Mouse (Mus musculus): ENCODE measurements around the gene Afg3l1. TPM values are rescaled to one million over a fixed set of nuclear protein-coding genes. Genes with fewer than 3 reads are reported as not detected.

The Afg3l1 gene
- polyA plus RNA-seq, 1 experiment from 2014 or later: 39.4 TPM

DNA sequence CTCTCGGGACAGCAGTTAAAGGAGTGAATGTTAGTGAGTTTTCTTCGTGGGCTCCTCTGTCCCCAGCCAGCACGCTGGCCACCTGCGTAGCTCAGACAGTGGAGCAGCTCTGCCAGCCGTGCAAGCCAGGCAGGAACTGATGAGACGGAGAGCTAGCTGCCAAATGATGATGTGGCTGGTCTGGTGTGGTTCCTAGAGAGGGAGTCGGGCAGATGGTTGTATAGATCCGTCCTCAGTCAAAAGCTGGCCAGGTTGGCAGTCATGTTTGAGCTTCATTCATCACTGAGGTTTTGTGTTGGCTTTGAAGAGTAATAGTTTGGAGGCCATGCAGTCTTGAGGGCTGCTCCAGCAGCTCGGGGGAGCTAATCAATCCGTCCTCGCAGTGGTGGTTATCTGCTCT is 21.3 kb downstream of the Afg3l1 start:
- ATAC-seq (ENCODE audit: insufficient read depth) (no peak), DNase-seq (no peak)
- no peak overlapping the region for H3K4me3 ChIP-seq (ENCODE audit: low read depth, low read length)
- 0 out of 2 replicates have a peak, but pooled peaks cover 3% of the 10 kb centered on the region for H3K9me3 ChIP-seq (ENCODE audit: low read depth, low read length)
- H3K4me1 ChIP-seq (ENCODE audit: insufficient read depth): no peaks in the 10 kb centered on the region
- H3K36me3 ChIP-seq (ENCODE audit: insufficient read depth): peaks cover 97% of the 10 kb centered on the region
- no peak overlapping the region for H3K9ac ChIP-seq
- H3K4me2 ChIP-seq: no peak overlapping the region
- no peaks in the 10 kb centered on the region for H3K27me3 ChIP-seq (ENCODE audit: insufficient read depth, low read length)
- no peak overlapping the region for H3K27ac ChIP-seq (ENCODE audit: low read depth)
- TF ChIP-seq CTCF (IDR thresholded peaks at IDR 0.05; ENCODE audit: low read depth): no peak
- WGBS: 87% methylated on average over 11 of the region's 11 CpGs

DNA sequence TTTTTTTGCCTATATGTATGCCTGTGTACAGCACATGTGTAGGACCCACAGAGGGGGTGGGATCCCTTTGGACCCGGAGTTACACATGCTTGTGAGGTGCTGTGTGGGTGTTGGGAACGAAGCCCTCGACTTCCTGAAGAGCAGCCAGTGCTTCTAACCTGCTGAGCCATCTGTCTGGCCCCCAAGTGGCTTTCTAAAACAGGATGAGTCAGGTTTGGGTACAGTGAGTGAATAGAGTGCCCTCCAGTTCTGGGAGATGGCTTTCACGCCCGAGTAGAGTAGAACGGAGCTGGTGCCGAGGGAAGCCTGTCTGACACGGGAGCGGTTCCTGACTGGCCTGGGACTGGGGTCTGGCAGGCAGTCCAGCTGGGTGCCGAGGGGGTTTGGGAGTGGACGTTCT is 21.9 kb downstream of the Afg3l1 start:
- 0 out of 2 replicates have a peak, but pooled peaks cover 3% of the 10 kb centered on the region for H3K9me3 ChIP-seq (ENCODE audit: low read depth, low read length)
- no peak overlapping the region for H3K9ac ChIP-seq

DNA sequence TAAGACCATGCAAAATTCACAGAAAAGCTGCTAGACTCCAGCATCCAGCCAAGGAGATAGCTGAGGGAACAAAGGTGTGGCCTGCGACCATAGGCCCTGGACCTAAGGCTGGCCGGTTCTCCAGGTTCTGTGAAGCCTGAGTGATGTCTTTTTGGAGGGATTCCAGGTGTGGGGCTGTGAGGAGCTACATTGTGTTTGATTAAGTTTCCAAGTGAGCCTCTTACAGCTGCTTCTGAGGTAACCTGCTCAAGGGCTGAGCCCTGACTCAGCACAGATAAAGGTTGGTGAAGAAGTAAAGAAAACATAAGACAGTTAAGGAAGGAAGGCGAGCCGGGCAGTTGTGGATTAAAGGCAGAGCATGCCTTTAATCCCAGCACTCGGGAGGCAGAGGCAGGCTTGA is 24.5 kb downstream of the Afg3l1 start:
- no peak for ATAC-seq (ENCODE audit: insufficient read depth)
- WGBS: 86% methylated on average over 5 of the region's 5 CpGs

More for the DNA sequence above, 21.9 kb downstream of the Afg3l1 start:
- Histone ChIP-seq H3K4me3 (ENCODE audit: low read depth, low read length) (no peak overlapping the region), H3K36me3 (ENCODE audit: insufficient read depth) (peaks cover 97% of the 10 kb centered on the region), H3K27me3 (ENCODE audit: insufficient read depth, low read length) (no peaks in the 10 kb centered on the region), H3K27ac (ENCODE audit: low read depth) (no peak overlapping the region), H3K4me2 (no peak overlapping the region), H3K4me1 (ENCODE audit: insufficient read depth) (no peaks in the 10 kb centered on the region)
- ATAC-seq (ENCODE audit: insufficient read depth): no peak
- 88% methylated on average over 11 of the region's 11 CpGs for WGBS
- no peak for DNase-seq
- no peak for TF ChIP-seq CTCF (IDR thresholded peaks at IDR 0.05; ENCODE audit: low read depth)

DNA sequence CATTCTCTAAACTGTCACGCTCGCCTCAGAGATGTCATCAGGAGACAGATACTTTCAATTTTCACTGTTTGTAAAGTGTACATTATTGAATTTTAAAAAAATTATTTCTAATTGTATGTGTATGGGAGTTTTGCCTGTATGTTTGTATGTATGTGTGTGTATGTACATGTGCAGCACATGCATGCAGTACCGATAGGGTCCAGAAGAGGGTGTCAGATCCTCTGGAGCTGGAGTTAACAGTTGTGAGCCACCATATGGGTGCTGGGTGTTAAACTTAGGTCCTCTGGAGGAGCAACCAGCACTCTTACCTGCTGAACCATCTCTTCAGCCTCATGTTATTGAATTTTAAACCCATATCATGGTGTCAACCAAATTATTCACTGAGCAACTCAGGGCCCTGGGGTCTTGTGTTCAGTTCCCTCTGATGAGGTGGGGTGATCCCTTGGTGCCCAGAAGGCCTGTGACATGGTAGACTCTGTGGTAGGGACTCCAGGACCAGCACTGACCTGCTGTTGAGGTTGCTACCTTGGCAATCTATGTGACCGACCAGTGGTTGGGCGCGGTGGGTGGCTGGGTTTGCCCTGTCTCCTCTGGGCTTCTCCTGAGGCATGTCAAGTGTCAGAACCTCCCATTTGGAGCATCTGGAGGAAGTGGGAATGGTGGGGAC is 26.2 kb downstream of the Afg3l1 start:
- H3K4me1 ChIP-seq (ENCODE audit: insufficient read depth): no peaks in the 10 kb centered on the region
- H3K36me3 ChIP-seq (ENCODE audit: insufficient read depth): peaks cover 89% of the 10 kb centered on the region
- no peak overlapping the region for H3K4me2 ChIP-seq
- no peak overlapping the region for H3K9ac ChIP-seq
- H3K27ac ChIP-seq (ENCODE audit: low read depth): no peak overlapping the region
- H3K4me3 ChIP-seq (ENCODE audit: low read depth, low read length): no peak overlapping the region
- H3K9me3 ChIP-seq (ENCODE audit: low read depth, low read length): 0 out of 2 replicates have a peak, but pooled peaks cover 3% of the 10 kb centered on the region
- DNase-seq (no peak), ATAC-seq (ENCODE audit: insufficient read depth) (no peak)
- TF ChIP-seq CTCF (IDR thresholded peaks at IDR 0.05; ENCODE audit: low read depth): peak; percentile 39; the same call in 1 of the 2 replicates
- 97% methylated on average over 6 of the region's 6 CpGs for WGBS
- no peaks in the 10 kb centered on the region for H3K27me3 ChIP-seq (ENCODE audit: insufficient read depth, low read length)

More for the DNA sequence above, 24.5 kb downstream of the Afg3l1 start:
- H3K4me3 ChIP-seq (ENCODE audit: low read depth, low read length): no peak overlapping the region
- no peak overlapping the region for H3K4me2 ChIP-seq
- no peak for DNase-seq
- 0 out of 2 replicates have a peak, but pooled peaks cover 3% of the 10 kb centered on the region for H3K9me3 ChIP-seq (ENCODE audit: low read depth, low read length)
- no peak overlapping the region for H3K27ac ChIP-seq (ENCODE audit: low read depth)
- peaks cover 92% of the 10 kb centered on the region for H3K36me3 ChIP-seq (ENCODE audit: insufficient read depth)
- H3K27me3 ChIP-seq (ENCODE audit: insufficient read depth, low read length): no peaks in the 10 kb centered on the region
- no peak for TF ChIP-seq CTCF (IDR thresholded peaks at IDR 0.05; ENCODE audit: low read depth)
- H3K4me1 ChIP-seq (ENCODE audit: insufficient read depth): no peaks in the 10 kb centered on the region
- no peak overlapping the region for H3K9ac ChIP-seq

DNA sequence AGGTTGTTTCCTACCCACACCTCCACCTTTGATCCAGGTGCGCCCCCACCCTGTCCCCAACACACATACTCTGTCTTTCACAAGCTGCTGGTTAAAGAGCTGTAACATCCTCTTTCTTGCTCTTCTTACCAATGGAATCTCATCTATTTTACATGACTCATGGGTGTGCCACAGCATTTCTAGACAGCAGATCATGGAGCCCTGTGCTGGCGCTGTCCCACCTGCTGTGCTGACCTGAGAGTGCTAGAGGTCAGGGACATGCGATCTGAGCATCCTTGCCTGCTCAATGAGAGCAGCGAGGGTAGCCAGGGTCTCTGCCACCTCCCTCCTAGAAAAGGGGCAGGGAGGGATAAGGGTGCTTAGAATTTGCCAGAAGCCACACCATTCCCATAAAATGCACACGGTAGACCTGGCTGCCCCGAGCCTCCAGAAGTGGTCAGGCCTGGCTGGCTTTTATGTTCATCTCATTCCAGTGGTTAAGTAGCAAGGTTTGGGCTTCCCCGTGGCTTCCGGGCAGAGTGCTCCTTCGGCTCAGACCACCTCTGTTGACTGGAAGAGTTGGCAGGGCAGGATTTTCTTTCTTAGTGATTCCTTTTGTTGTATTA is 27.0 kb downstream of the Afg3l1 start:
- no peak overlapping the region for H3K4me3 ChIP-seq (ENCODE audit: low read depth, low read length)
- no peak overlapping the region for H3K27ac ChIP-seq (ENCODE audit: low read depth)
- 0 out of 2 replicates have a peak, but pooled peaks cover 3% of the 10 kb centered on the region for H3K9me3 ChIP-seq (ENCODE audit: low read depth, low read length)
- no peak for TF ChIP-seq CTCF (IDR thresholded peaks at IDR 0.05; ENCODE audit: low read depth)
- no peak overlapping the region for H3K9ac ChIP-seq
- no peaks in the 10 kb centered on the region for H3K4me1 ChIP-seq (ENCODE audit: insufficient read depth)
- 88% methylated on average over 9 of the region's 9 CpGs for WGBS
- no peak overlapping the region for H3K4me2 ChIP-seq
- DNase-seq: no peak
- no peaks in the 10 kb centered on the region for H3K27me3 ChIP-seq (ENCODE audit: insufficient read depth, low read length)
- H3K36me3 ChIP-seq (ENCODE audit: insufficient read depth): peaks cover 88% of the 10 kb centered on the region
- ATAC-seq (ENCODE audit: insufficient read depth): no peak

DNA sequence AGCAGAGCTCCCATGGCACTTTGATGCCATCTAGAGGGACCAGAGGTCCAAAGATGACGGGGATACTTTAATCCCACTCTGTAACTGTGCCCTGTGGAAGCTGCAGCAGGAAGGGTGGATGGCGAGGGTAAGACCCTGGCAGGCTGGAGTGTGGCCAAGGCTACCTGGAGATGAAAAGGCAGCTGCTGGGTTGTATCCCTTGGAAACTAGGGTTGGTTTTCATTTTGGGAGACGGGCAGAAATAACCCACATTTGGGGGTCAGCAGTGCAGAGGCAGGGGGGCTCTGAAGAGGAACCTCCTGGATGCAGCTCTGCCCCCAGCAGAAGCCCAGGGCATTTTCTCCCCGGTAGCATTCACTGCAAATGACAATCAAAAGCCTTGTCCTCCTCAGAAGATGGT is 27.6 kb downstream of the Afg3l1 start:
- Histone ChIP-seq H3K27ac (ENCODE audit: low read depth) (no peak overlapping the region), H3K9ac (no peak overlapping the region), H3K36me3 (ENCODE audit: insufficient read depth) (peaks cover 83% of the 10 kb centered on the region), H3K4me3 (ENCODE audit: low read depth, low read length) (no peak overlapping the region), H3K4me1 (ENCODE audit: insufficient read depth) (no peaks in the 10 kb centered on the region), H3K4me2 (no peak overlapping the region), H3K27me3 (ENCODE audit: insufficient read depth, low read length) (no peaks in the 10 kb centered on the region), H3K9me3 (ENCODE audit: low read depth, low read length) (0 out of 2 replicates have a peak, but pooled peaks cover 3% of the 10 kb centered on the region)
- DNase-seq (no peak), ATAC-seq (ENCODE audit: insufficient read depth) (no peak)
- 69% methylated on average over 4 of the region's 4 CpGs for WGBS
- TF ChIP-seq CTCF (IDR thresholded peaks at IDR 0.05; ENCODE audit: low read depth): no peak

DNA sequence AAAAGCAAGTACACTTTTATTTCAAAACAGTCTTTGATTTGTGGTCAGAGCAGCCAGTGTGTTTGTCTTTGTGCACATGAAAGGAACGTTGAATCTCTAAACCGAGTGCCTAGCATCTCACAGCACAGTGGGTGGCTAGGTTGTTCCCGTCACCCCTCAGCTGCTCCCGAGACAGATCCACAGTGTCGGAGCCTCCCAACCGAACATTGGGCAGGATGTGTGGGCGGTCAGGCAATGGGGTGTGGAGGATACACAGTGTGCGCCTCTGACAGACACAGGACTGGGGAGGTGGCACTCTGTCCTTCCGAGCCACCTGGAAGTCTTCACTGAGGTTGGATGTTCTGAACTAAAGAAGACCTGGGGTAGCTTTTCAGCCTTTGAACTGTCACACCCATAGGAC is 28.0 kb downstream of the Afg3l1 start:
- H3K36me3 ChIP-seq (ENCODE audit: insufficient read depth): peaks cover 79% of the 10 kb centered on the region
- H3K9ac ChIP-seq: no peak overlapping the region
- H3K27ac ChIP-seq (ENCODE audit: low read depth): no peak overlapping the region
- no peaks in the 10 kb centered on the region for H3K27me3 ChIP-seq (ENCODE audit: insufficient read depth, low read length)
- no peak for DNase-seq
- TF ChIP-seq CTCF (IDR thresholded peaks at IDR 0.05; ENCODE audit: low read depth): no peak
- ATAC-seq (ENCODE audit: insufficient read depth): no peak
- no peak overlapping the region for H3K4me3 ChIP-seq (ENCODE audit: low read depth, low read length)
- H3K4me2 ChIP-seq: no peak overlapping the region
- 0 out of 2 replicates have a peak, but pooled peaks cover 3% of the 10 kb centered on the region for H3K9me3 ChIP-seq (ENCODE audit: low read depth, low read length)
- 75% methylated on average over 9 of the region's 9 CpGs for WGBS
- no peaks in the 10 kb centered on the region for H3K4me1 ChIP-seq (ENCODE audit: insufficient read depth)

All from lung, embryonic 14.5 days (tissue).